Comparison of ENCODE assay signal across 9 mouse cellular contexts in the genomic region with DNA sequence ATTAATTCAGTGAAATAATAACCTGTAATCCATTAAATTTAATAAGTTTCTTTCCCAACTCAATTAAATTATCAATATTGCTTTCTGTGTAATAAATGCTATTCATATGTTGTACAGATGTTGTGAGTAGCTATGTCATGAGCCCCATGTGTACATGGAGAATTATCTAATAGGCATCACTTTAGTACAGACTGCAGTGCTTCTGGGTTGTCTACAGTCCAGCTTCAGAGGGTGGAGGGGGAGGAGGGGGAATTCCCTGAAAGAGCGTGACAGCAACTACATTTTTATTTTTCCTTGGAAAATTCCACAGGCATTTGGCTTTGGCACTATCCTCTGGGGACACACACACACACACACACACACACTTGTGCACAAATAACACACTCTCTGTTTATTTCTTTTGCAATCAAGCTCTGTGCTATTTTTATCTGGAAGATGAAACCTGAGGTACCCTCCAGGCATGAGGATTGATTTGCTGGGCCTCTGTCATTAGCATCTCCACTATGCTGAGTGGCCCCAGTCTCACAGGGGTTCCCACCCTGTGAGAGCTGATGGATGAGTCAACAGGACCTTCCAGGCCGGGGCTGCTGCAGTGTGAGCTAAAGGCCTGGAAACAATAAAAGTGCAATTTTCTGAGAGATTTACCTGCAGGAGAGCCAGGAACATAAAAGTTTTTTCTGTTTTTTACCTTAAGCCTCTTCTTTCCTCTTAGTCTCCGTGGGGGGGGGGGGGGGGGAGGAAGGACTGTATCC. TPM values are rescaled to one million over a fixed set of nuclear protein-coding genes. Genes with fewer than 3 reads are reported as not detected.
DNase-seq lines count a peak whose midpoint lies in the region; ATAC-seq lines count a peak whose summit lies in the region.
"Had no signal": no experiment of that assay in that cellular context is flagged by ENCODE, and none has a peak within 500 bp of the region (broad histone marks: within the 10 kb centered on the region; RNA-seq: fewer than 3 reads in every experiment).

No protein-coding gene starts in this region.

- no peak overlapping the region for H3K4me3 ChIP-seq in limb, embryonic 11.5 days (ENCODE audit: low read depth, low read length)
- H3K4me3 ChIP-seq in limb, embryonic 10.5 days = no peak overlapping the region
- no peak overlapping the region for H3K4me3 ChIP-seq in embryonic facial prominence, embryonic 11.5 days (ENCODE audit: low read depth, low read length)
- H3K4me3 ChIP-seq in heart, embryonic 12.5 days = no peak overlapping the region
- H3K4me3 ChIP-seq: megakaryocyte, embryonic 14.5 days had no signal

- H3K4me2 ChIP-seq in limb, embryonic 11.5 days (ENCODE audit: low read depth, severe bottlenecking) = no peak overlapping the region
- H3K4me2 ChIP-seq in embryonic facial prominence, embryonic 11.5 days (ENCODE audit: low read depth, low read length) = no peak overlapping the region
- H3K4me2 ChIP-seq in heart, embryonic 12.5 days = no peak overlapping the region

- peak; percentile 75; the same call in 1 of the 2 replicates for ATAC-seq in limb, embryonic 11.5 days (ENCODE audit: insufficient number of reproducible peaks, low FRiP score, low TSS enrichment, low read depth)
- ATAC-seq in embryonic facial prominence, embryonic 11.5 days (replicated peaks; ENCODE audit: insufficient number of reproducible peaks, low FRiP score, low TSS enrichment, low read depth) = peak; percentile 84
- no peak for ATAC-seq in heart, embryonic 12.5 days (ENCODE audit: insufficient number of reproducible peaks, low FRiP score)

- no peaks in the 10 kb centered on the region for H3K9me3 ChIP-seq in limb, embryonic 11.5 days (ENCODE audit: control insufficient read depth, low read length)
- no peaks in the 10 kb centered on the region for H3K9me3 ChIP-seq in limb, embryonic 10.5 days (replicated peaks)
- no peaks in the 10 kb centered on the region for H3K9me3 ChIP-seq in embryonic facial prominence, embryonic 11.5 days (replicated peaks; ENCODE audit: control insufficient read depth, low read length)
- 0 out of 2 replicates have a peak, but pooled peaks cover 3% of the 10 kb centered on the region for H3K9me3 ChIP-seq in heart, embryonic 12.5 days (replicated peaks)

- H3K36me3 ChIP-seq in limb, embryonic 11.5 days (ENCODE audit: control insufficient read depth, insufficient read depth, low read length) = no peaks in the 10 kb centered on the region
- H3K36me3 ChIP-seq in limb, embryonic 10.5 days = no peaks in the 10 kb centered on the region
- H3K36me3 ChIP-seq in embryonic facial prominence, embryonic 11.5 days (replicated peaks; ENCODE audit: control insufficient read depth, insufficient read depth, low read depth, low read length) = no peaks in the 10 kb centered on the region
- H3K36me3 ChIP-seq in heart, embryonic 12.5 days = no peaks in the 10 kb centered on the region

- 0 out of 2 replicates have a peak, but pooled peaks cover 2% of the 10 kb centered on the region for H3K4me1 ChIP-seq in limb, embryonic 11.5 days (ENCODE audit: control insufficient read depth, insufficient read depth, low read length)
- peaks cover 12% of the 10 kb centered on the region for H3K4me1 ChIP-seq in limb, embryonic 10.5 days
- H3K4me1 ChIP-seq in embryonic facial prominence, embryonic 11.5 days (ENCODE audit: control insufficient read depth, insufficient read depth, low read length) = no peaks in the 10 kb centered on the region
- peaks cover 13% of the 10 kb centered on the region for H3K4me1 ChIP-seq in heart, embryonic 12.5 days (replicated peaks)
- H3K4me1 ChIP-seq: megakaryocyte, embryonic 14.5 days had no signal

- H3K27ac ChIP-seq in limb, embryonic 11.5 days (replicated peaks; ENCODE audit: low read depth, low read length) = no peak overlapping the region
- no peak overlapping the region for H3K27ac ChIP-seq in limb, embryonic 10.5 days
- H3K27ac ChIP-seq in embryonic facial prominence, embryonic 11.5 days (replicated peaks; ENCODE audit: low read depth, low read length) = no peak overlapping the region
- H3K27ac ChIP-seq in heart, embryonic 12.5 days (ENCODE audit: poor library complexity, severe bottlenecking) = peak overlapping the region; percentile 10; the same call in 1 of the 2 replicates

- peak; percentile 33 for DNase-seq in limb, embryonic 11.5 days (ENCODE audit: low spot score)
- no peak for DNase-seq in limb, embryonic 10.5 days (ENCODE audit: low spot score)
- DNase-seq in embryonic facial prominence, embryonic 11.5 days (ENCODE audit: low spot score) = peak; percentile 59
- DNase-seq in mesoderm, embryonic 11.5 days (ENCODE audit: low read depth, low spot score) = peak; percentile 41
- no peak for DNase-seq in urinary bladder, postnatal 36 days (ENCODE audit: low spot score in 2 of 2)
- no peak for DNase-seq in thymus, adult 18-20 months
- DNase-seq: thymus, postnatal 14 days had no signal

- H3K9ac ChIP-seq in limb, embryonic 11.5 days (ENCODE audit: low read length) = no peak overlapping the region
- H3K9ac ChIP-seq in embryonic facial prominence, embryonic 11.5 days (replicated peaks; ENCODE audit: low read length) = no peak overlapping the region
- no peak overlapping the region for H3K9ac ChIP-seq in heart, embryonic 12.5 days

- no peaks in the 10 kb centered on the region for H3K27me3 ChIP-seq in limb, embryonic 11.5 days (ENCODE audit: control insufficient read depth, insufficient read depth, low read length)
- no peaks in the 10 kb centered on the region for H3K27me3 ChIP-seq in limb, embryonic 10.5 days (ENCODE audit: low read depth, poor library complexity, severe bottlenecking)
- H3K27me3 ChIP-seq in embryonic facial prominence, embryonic 11.5 days (ENCODE audit: control insufficient read depth, insufficient read depth, low read length) = no peaks in the 10 kb centered on the region
- H3K27me3 ChIP-seq in heart, embryonic 12.5 days (replicated peaks) = no peaks in the 10 kb centered on the region

- WGBS in limb, embryonic 11.5 days = 22% methylated on average over 2 of the region's 3 CpGs
- 26% methylated on average over 3 of the region's 3 CpGs for WGBS in limb, embryonic 10.5 days
- 6% methylated on average over 2 of the region's 3 CpGs for WGBS in embryonic facial prominence, embryonic 11.5 days
- WGBS in heart, embryonic 12.5 days = 33% methylated on average over 2 of the region's 3 CpGs

RNA-seq across cellular contexts. Expression of a gene that starts 23.2 kb away (rescaled TPM):
- polyA plus RNA-seq in limb, embryonic 11.5 days (2014; fragmentation: Nextera tagmentation; extraction: Ambion mirVana) = 1.0 and 1.8 TPM in 2 replicates
- 0.26 and 1.2 TPM in 2 replicates for polyA plus RNA-seq in limb, embryonic 10.5 days (2016; fragmentation: Nextera tagmentation; extraction: Ambion mirVana)
- polyA plus RNA-seq in embryonic facial prominence, embryonic 11.5 days (2014; fragmentation: Nextera tagmentation; extraction: Ambion mirVana) = 0.81 and 1.3 TPM in 2 replicates
- 3.4 and 3.8 TPM in 2 replicates for polyA plus RNA-seq in heart, embryonic 12.5 days (2016; fragmentation: Nextera tagmentation; extraction: Ambion mirVana)

Comparison
In these comparisons a context has a peak if more than half of its experiments do, and no peak if none do; other contexts are left out.
1. DNase-seq: peak in limb, embryonic 11.5 days (single experiment), embryonic facial prominence, embryonic 11.5 days (single experiment) and mesoderm, embryonic 11.5 days (single experiment); none in limb, embryonic 10.5 days (single experiment), urinary bladder, postnatal 36 days (0 of 2) and thymus, adult 18-20 months (0 of 2).